Mouse (Mus musculus) G1E (cell line): ENCODE data around the gene R3hdm1.

Experiments used
- CTCF ChIP-seq: IDR thresholded peaks from 2 replicates; pipeline ENCODE4 v1.5.1; 2012; ENCODE audit warnings: low read depth, low read length, inconsistent platforms, mixed read lengths
- TAL1 ChIP-seq: conservative IDR thresholded peaks from 2 replicates; pipeline ENCODE4 v1.6.1; 2012; ENCODE audit warnings: low read depth, low read length, inconsistent platforms, mixed read lengths

- TF ChIP-seq CTCF (no peak), TAL1 (no peak)
Measured at GRCm38 (mm10) chr1:128278563-128278962, 175.5 kb downstream of the R3hdm1 start.
